Mouse (Mus musculus) left cerebral cortex, adult 9 months (tissue): ENCODE results near the gene Wbp1.
A peak's percentile ranks its signal among the peaks of the same experiment; 100 is the strongest.
"Not testable (repeated sequence)": the region's sequence is repeated elsewhere in the genome, so short reads cannot be mapped to it uniquely, and the experiment has no call there.

Experiments used
- DNase-seq, 2 experiments: peaks; one replicate each; pipeline ENCODE4 v3.0.0; 2022; ENCODE audit warnings: low spot score in 2 of 2

Wbp1 gene

GRCm38 (mm10) chr6:83120930-83121862 is at the start of gene Wbp1:
Wbp1 (minus strand) TSS chr6:83121559.
- DNase-seq, result peak; percentile 98 to 99

DNA sequence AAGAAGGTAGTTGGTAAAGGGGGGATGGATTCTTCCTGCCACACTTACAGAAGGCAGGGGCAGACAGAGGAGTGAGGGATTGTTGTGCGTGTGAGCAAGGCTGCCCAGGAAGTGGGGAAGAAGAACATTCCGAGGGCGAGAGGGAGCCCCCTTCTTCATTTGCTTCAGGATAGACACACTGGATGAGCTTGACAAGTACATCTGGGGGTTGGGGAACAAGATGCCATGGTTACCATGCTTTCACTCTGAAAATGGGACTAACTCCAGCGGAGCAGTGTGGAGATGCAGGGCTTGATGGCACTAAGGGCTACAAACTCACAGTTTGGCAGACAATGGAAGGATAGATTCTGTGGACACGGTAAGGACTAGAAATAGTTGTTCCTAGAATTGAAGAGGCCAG is 49.7 kb upstream of the Wbp1 start:
- DNase-seq, result no peak

- DNase-seq, result no peak
Measured at GRCm38 (mm10) chr6:83169872-83170271, 48.5 kb upstream of the Wbp1 start.

- no peak for DNase-seq
Measured at GRCm38 (mm10) chr6:83166243-83166630, 44.9 kb upstream of the Wbp1 start.

DNA sequence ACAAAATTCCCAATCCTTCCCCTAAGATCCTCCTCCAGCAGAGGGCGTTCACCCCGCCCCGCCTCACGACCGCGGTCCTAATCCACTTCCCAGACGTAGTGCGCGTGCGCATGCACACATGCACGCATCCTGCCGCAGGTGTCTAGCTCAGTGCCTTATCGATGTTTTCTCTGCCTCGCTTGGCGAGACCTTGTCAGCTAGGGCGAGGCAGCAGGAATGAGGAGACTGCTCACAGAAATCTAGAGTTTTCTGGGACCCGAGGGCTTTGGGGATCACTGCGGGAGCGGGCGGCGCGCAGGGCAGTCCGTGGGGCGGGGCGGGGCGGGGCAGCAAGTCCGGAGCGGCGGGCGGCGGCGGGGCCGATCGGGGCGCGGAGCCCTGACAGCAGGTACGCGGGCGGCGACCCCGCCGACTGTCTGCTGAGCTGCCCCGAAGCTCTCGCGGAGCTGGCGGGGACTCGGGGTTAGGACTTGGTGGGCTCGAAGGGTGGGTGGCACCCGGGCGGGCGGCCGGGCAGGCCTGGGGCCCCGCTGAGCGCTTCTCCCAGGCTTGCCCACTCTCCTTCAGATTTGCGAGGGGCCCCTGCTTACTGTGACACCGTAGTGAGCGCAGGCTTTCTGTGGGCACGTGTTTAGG is 44.4 kb upstream of the Wbp1 start, which contains the start of gene Dctn1:
Dctn1 (plus strand) TSS at position 314 of the 636 bp plus-strand sequence.
- peak; percentile 80 to 95 for DNase-seq

GRCm38 (mm10) chr6:83165026-83165606 is 43.8 kb upstream of the Wbp1 start:
- DNase-seq, result no peak

DNA sequence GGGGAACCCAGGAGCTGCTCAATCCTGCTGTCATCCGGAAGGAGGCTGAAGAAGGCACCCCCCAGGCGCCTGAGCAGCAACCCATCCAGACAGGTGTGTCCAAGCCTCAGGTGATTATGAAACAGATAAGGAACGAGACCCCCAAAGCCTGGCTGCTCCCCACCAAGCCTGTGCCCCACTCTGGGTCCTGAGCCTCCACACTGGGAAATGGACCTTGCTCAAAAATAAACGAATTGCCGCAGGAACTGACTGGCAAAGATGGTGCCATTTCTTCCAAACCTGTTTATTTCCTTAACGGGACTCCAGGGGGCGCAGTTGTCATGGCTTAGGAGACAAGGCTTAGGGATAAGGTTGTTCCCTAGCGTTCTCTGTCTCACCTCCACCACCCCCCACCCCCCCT is 41.3 kb upstream of the Wbp1 start:
- peak in 1 of 2 experiments; percentile 61 for DNase-seq

- DNase-seq, result no peak
Measured at GRCm38 (mm10) chr6:83161921-83162641, 40.7 kb upstream of the Wbp1 start.

GRCm38 (mm10) chr6:83161442-83161841 is 40.1 kb upstream of the Wbp1 start:
- DNase-seq, result no peak

- DNase-seq, result not testable (repeated sequence)
Measured at GRCm38 (mm10) chr6:83159456-83159855, 38.1 kb upstream of the Wbp1 start.

DNA sequence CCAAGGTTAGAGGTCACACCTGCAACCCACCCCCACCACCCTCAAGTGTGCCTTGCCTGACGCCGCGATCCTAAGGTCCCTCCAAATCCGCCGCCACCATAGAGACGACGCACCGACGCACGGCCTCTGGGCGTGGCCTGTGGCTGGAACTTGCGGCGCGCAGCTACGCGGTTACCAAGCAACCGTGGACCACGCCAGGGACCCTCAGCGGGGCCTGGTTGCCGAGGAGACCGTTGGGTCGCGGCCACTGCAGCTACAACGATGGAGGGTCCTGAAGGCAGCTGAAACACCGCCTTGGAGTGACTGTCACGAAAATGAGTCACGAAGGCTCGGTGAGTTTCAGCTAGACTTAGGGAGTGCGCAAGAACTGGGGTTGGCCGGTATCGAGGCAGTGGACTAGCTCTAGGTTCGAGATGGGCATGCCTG is 34.9 kb upstream of the Wbp1 start, which contains the start of the genes Wdr54 and 1700003E16Rik:
Wdr54 (minus strand) TSS at position 139 of the 426 bp plus-strand sequence.
1700003E16Rik (plus strand) TSS at position 146 of the 426 bp plus-strand sequence.
- peak in 1 of 2 experiments; percentile 76 for DNase-seq

- no peak for DNase-seq
Measured at GRCm38 (mm10) chr6:83155552-83156238, 34.3 kb upstream of the Wbp1 start.

DNA sequence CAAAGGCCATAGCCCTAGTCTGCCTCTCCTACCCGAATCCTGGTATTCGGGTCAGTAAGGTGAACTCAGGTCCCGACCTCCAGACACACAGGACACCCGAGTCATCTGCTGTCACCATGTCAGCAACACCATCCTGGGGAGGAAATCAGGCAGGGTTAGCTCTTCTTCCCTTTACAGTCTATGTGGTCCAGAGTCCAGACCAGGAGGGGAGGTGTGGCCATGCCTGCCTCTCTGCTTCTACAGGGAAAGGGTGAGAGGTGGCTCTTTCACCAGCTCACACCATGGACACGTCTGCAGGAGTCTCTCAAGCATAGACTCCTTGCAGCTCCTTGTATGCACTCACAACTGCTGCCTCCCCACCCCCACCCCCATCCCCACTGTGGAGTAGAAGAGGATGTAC is 32.1 kb upstream of the Wbp1 start:
- no peak for DNase-seq

DNA sequence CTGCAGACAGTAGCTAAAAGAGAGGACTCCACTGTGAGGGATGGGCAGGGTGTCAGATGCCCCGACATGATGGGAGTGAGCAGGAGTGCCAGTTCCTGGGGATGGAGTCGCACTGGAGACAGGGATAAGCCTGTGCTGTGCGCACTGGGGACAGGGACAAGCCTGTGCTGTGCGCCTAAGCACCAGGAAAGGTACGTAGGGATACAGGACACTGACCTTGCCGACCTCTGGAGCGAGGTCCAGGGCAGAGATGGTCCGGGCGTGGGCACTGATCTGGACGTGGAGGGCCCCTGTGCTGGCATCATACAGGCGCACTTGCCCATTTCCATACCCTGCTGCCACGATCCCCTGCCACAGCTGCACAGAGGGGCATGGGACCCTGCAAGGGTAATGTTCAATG is 31.7 kb upstream of the Wbp1 start:
- DNase-seq, result no peak

DNA sequence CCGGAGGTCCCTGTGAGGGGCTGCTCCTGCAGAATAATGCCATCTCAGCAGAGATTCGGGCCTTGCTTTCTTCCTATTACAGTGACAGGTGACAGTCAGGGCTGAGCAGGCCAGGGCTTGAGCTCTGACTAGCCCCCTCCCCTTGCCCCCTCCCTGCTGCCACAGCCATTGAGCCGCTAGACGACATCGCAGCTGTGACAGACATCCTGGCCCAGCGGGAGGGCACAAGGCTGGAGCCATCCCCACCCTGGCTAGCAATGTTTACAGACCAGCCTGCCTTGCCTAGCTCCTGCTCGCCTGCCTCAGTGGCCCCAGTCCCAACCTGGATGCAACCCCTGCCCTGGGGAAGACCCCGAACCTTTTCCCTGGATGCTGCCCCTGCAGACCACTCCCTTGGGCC is 30.4 kb upstream of the Wbp1 start:
- no peak for DNase-seq

DNA sequence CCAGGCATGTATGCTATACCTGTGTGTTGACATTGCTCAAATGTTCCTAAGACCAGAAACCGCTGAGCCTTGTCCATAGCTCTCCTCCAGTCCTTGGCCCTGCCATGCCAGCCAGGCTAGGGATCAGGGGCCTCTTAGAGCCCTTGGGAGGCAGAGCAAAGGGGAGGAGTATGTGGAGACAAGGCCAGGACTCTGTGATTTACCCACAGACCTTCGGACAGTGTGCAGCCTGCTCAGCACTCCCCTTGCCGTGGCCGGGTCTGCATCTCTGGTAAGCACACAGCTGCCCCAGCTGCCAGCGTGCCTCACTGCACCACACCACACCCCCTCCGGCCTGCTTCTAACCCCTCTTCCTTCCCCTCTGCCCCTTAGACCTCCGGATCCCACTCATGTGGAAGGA is 25.9 kb upstream of the Wbp1 start:
- no peak for DNase-seq

DNA sequence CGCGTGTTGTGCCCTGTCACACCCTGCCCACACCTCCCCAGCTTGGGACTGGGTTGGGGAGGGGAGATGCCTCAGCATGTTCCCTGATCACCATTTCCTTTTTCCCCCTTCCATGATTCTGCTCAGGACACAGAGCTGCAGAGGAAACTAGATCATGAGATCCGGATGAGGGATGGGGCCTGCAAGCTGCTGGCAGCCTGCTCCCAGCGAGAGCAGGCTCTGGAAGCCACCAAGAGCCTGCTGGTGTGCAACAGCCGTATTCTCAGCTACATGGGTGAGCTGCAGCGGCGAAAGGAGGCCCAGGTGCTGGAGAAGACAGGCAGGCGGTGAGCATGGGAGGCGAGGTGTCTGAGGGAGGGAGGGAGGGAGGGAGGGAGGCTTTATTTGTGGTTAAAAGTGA is 24.4 kb upstream of the Wbp1 start:
- no peak for DNase-seq

GRCm38 (mm10) chr6:83145209-83145608 is 23.9 kb upstream of the Wbp1 start:
- no peak for DNase-seq

GRCm38 (mm10) chr6:83142886-83143285 is 21.5 kb upstream of the Wbp1 start:
- DNase-seq, result peak in 1 of 2 experiments; percentile 62

DNA sequence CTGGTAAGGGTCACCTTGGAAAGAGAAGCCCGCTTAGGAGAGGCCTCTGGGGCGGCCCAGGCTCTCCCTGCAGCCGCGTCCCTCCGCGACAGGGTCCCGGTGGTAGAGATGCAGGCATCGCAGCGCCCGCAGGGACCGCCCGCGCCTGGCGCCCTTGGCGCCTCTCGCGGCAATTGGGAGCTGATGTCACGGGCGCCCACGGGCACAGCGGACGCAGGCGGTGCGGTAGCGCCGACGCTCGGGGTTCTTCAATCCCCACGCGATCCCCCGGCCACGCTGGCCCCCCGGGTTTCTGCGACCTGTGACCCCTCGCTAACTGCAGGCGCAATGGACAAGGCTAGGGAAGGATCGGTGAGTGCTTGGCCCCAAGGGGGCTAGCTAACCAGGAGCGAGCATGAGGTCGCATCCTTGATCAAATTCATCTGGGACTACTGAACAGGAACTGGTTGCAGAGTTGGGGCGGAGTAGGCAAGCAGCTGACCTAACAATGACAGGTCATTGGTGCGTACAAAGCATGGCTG is 20.9 kb upstream of the Wbp1 start:
- peak in 1 of 2 experiments; percentile 72 for DNase-seq

DNA sequence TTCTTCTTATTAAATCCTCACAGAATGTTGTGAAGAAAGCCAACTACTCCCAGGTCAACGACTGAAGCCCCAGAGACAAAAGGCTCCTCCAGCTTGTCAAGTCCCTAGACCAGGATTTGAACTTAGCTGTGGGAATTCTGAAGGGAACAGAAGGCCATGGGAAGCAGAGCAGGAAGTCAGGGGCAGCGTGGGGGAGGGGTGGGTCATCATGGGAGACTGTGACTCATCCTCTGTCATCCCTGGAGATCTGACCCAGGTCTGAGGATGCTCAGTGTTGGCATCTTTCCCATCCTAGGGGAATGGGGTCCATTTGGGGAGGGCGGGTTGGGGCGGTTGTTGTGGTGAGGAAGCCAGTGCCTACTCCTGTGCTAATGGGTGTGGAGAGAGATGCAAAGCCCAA is 20.3 kb upstream of the Wbp1 start:
- DNase-seq, result no peak
